Comparison of ENCODE assay signal across 8 mouse cellular contexts in the genomic region with DNA sequence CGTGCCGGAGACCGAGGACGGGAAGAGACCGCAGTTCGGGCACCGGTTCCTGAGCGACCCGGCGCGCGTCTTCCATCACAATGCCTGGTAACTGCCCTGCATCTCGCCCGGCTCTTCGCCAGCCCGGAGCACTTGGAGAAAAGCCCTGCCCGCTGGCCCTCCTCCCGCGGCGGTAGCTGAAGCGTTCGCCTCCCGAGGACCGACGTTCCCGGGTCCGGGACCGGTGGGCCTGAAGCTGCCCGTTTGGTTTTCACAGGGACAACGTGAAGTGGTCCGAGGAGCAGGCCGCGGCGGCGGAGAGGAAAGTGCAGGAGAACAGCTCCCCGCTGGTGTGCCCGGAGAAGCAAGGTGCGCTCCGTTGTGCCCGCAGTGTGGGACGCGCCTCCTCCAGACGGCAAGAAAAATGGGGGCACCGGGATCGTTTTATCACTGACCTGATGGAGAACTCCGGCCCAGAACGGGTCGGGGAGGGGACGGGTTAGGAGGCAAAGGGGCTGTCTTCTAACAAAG. TPM values are rescaled to one million over a fixed set of nuclear protein-coding genes. Genes with fewer than 3 reads are reported as not detected.
DNase-seq lines count a peak whose midpoint lies in the region; ATAC-seq and TF ChIP-seq lines count a peak whose summit lies in the region.

No protein-coding gene starts in this region.

- no peaks in the 10 kb centered on the region for H3K36me3 ChIP-seq in heart, adult 2 months (ENCODE audit: control insufficient read depth, insufficient read depth, low read length)
- peaks cover 9% of the 10 kb centered on the region for H3K36me3 ChIP-seq in thymus, adult 2 months (ENCODE audit: control insufficient read depth, insufficient read depth, low read length)
- H3K36me3 ChIP-seq in limb, embryonic 10.5 days: peaks cover 33% of the 10 kb centered on the region
- peaks cover 18% of the 10 kb centered on the region for H3K36me3 ChIP-seq in neural tube, embryonic 12.5 days

- H3K4me1 ChIP-seq in heart, adult 2 months (ENCODE audit: control insufficient read depth, insufficient read depth, low read length): peaks cover 3% of the 10 kb centered on the region; the same call in 1 of the 2 replicates
- peaks cover 6% of the 10 kb centered on the region for H3K4me1 ChIP-seq in thymus, adult 2 months (replicated peaks; ENCODE audit: control insufficient read depth, insufficient read depth, low read length)
- H3K4me1 ChIP-seq in limb, embryonic 10.5 days: peaks cover 18% of the 10 kb centered on the region
- peaks cover 11% of the 10 kb centered on the region for H3K4me1 ChIP-seq in neural tube, embryonic 12.5 days

- peak overlapping the region; percentile 20 for H3K9ac ChIP-seq in heart, adult 2 months (ENCODE audit: low read depth, low read length)
- peak overlapping the region; percentile 72 for H3K9ac ChIP-seq in neural tube, embryonic 12.5 days

- no peak for TF ChIP-seq EP300 in heart, adult 2 months (IDR thresholded peaks at IDR 0.05; ENCODE audit: insufficient read depth, low read depth, low read length)

- H3K27ac ChIP-seq in heart, adult 2 months: peak overlapping the region; percentile 49
- H3K27ac ChIP-seq in thymus, adult 2 months (ENCODE audit: control insufficient read depth, insufficient read depth, low read length): no peak overlapping the region
- H3K27ac ChIP-seq in limb, embryonic 10.5 days: peak overlapping the region; percentile 79
- H3K27ac ChIP-seq in neural tube, embryonic 12.5 days: no peak overlapping the region

- no peaks in the 10 kb centered on the region for H3K27me3 ChIP-seq in heart, adult 2 months (ENCODE audit: control insufficient read depth, insufficient read depth, low read length)
- no peaks in the 10 kb centered on the region for H3K27me3 ChIP-seq in thymus, adult 2 months (ENCODE audit: control insufficient read depth, insufficient read depth, low read length)
- no peaks in the 10 kb centered on the region for H3K27me3 ChIP-seq in limb, embryonic 10.5 days (ENCODE audit: low read depth, poor library complexity, severe bottlenecking)
- H3K27me3 ChIP-seq in neural tube, embryonic 12.5 days (replicated peaks): no peaks in the 10 kb centered on the region

- DNase-seq in heart, adult 2 months: no peak
- no peak for DNase-seq in heart, postnatal 14 days
- no peak for DNase-seq in thymus, adult 2 months
- DNase-seq in thymus, postnatal 0 days (ENCODE audit: low spot score): no peak
- no peak for DNase-seq in limb, embryonic 10.5 days (ENCODE audit: low spot score)
- no peak for DNase-seq in cerebellum, adult 18-20 months
- no peak for DNase-seq in adrenal gland, postnatal 10 days

- peak overlapping the region; percentile 99 for H3K4me3 ChIP-seq in heart, adult 2 months
- H3K4me3 ChIP-seq in thymus, adult 2 months (ENCODE audit: control insufficient read depth, insufficient read depth, low read length): peak overlapping the region; percentile 90
- peak overlapping the region; percentile 87 for H3K4me3 ChIP-seq in limb, embryonic 10.5 days
- H3K4me3 ChIP-seq in neural tube, embryonic 12.5 days: peak overlapping the region; percentile 95

- H3K9me3 ChIP-seq in limb, embryonic 10.5 days (replicated peaks): no peaks in the 10 kb centered on the region
- H3K9me3 ChIP-seq in neural tube, embryonic 12.5 days: no peaks in the 10 kb centered on the region

- intact Hi-C loops in heart, adult 2 months (cut with DNase I): loop anchor here (5.0 kb wide), 2 partner anchors 56 to 529 kb away; no protein-coding TSS in a partner anchor
- intact Hi-C loops in heart, postnatal 14 days (cut with DNase I): loop anchor here (1.0 kb wide), 1 partner anchor 55 kb away; no protein-coding TSS in a partner anchor

- TF ChIP-seq POLR2A in heart, adult 2 months (IDR thresholded peaks at IDR 0.05; ENCODE audit: insufficient read depth, low read depth, low read length): no peak
- TF ChIP-seq POLR2A in thymus, adult 2 months (IDR thresholded peaks at IDR 0.05; ENCODE audit: control insufficient read depth, extremely low read depth, insufficient read depth, low read length, poor library complexity): no peak

- peak; percentile 3; the same call in 1 of the 2 replicates for ATAC-seq in neural tube, embryonic 12.5 days (ENCODE audit: low FRiP score, low read depth)

- no peaks in the 10 kb centered on the region; the same call in 1 of the 2 replicates for H3K79me2 ChIP-seq in heart, adult 2 months (replicated peaks; ENCODE audit: control insufficient read depth, insufficient read depth, low read length)

- WGBS in heart, adult 2 months: under 1% methylated on average over 49 of the region's 49 CpGs
- WGBS in thymus, adult 2 months: under 1% methylated on average over 49 of the region's 49 CpGs
- under 1% methylated on average over 49 of the region's 49 CpGs for WGBS in limb, embryonic 10.5 days
- WGBS in neural tube, embryonic 12.5 days: under 1% methylated on average over 49 of the region's 49 CpGs

- no peak for TF ChIP-seq CTCF in heart, adult 2 months (IDR thresholded peaks at IDR 0.05)
- TF ChIP-seq CTCF in thymus, adult 2 months (IDR thresholded peaks at IDR 0.05; ENCODE audit: borderline replicate concordance, control insufficient read depth, extremely low read depth, insufficient read depth, low read length, poor library complexity): no peak

- peak overlapping the region; percentile 94 for H3K4me2 ChIP-seq in neural tube, embryonic 12.5 days (replicated peaks)

RNA-seq across cellular contexts. Expression of a gene that starts 0.3 kb away (rescaled TPM):
- total RNA-seq in heart, adult 2 months (2021): 10 to 100 TPM; 10.1 to 12.8 TPM
- polyA plus RNA-seq in heart, adult 2 months (2012; rRNA removed): 9.0 and 14.7 TPM in 2 replicates
- 10 to 100 TPM in 1 of 2 experiments, 1 to 10 TPM in 1; 9.8 to 10.2 TPM for total RNA-seq in heart, postnatal 14 days (2021)
- 20.2 and 20.4 TPM in 2 replicates for polyA plus RNA-seq in thymus, adult 2 months (2012; rRNA removed)
- 23.3 and 29.7 TPM in 2 replicates for polyA plus RNA-seq in thymus, postnatal 0 days (2015; fragmentation: Nextera tagmentation; extraction: Ambion mirVana)
- polyA plus RNA-seq in limb, embryonic 10.5 days (2016; fragmentation: Nextera tagmentation; extraction: Ambion mirVana): 59.2 and 68.3 TPM in 2 replicates
- 35.3 and 38.4 TPM in 2 replicates for polyA plus RNA-seq in neural tube, embryonic 12.5 days (2016; fragmentation: Nextera tagmentation; extraction: Ambion mirVana)
- total RNA-seq in adrenal gland, postnatal 10 days (2021): 10 to 100 TPM; 22.6 to 25.6 TPM

RNA-seq across cellular contexts. Expression of a gene that starts 20.1 kb away (rescaled TPM):
- total RNA-seq in heart, adult 2 months (2021): not detected
- polyA plus RNA-seq in heart, adult 2 months (2012; rRNA removed): not detected in 2 replicates
- not detected for total RNA-seq in heart, postnatal 14 days (2021)
- not detected in 2 replicates for polyA plus RNA-seq in thymus, adult 2 months (2012; rRNA removed)
- not detected in 2 replicates for polyA plus RNA-seq in thymus, postnatal 0 days (2015; fragmentation: Nextera tagmentation; extraction: Ambion mirVana)
- not detected in 2 replicates for polyA plus RNA-seq in limb, embryonic 10.5 days (2016; fragmentation: Nextera tagmentation; extraction: Ambion mirVana)
- not detected in 2 replicates for polyA plus RNA-seq in neural tube, embryonic 12.5 days (2016; fragmentation: Nextera tagmentation; extraction: Ambion mirVana)
- total RNA-seq in adrenal gland, postnatal 10 days (2021): not detected

RNA-seq across cellular contexts. Expression of a gene that starts 52.0 kb away (rescaled TPM):
- total RNA-seq in heart, adult 2 months (2021): 10 to 100 TPM; 35.9 to 41.9 TPM
- polyA plus RNA-seq in heart, adult 2 months (2012; rRNA removed): 11.5 and 20.2 TPM in 2 replicates
- total RNA-seq in heart, postnatal 14 days (2021): 10 to 100 TPM; 37.9 to 43.9 TPM
- 28.6 and 31.6 TPM in 2 replicates for polyA plus RNA-seq in thymus, adult 2 months (2012; rRNA removed)
- 18.3 and 19.1 TPM in 2 replicates for polyA plus RNA-seq in thymus, postnatal 0 days (2015; fragmentation: Nextera tagmentation; extraction: Ambion mirVana)
- 21.4 and 23.0 TPM in 2 replicates for polyA plus RNA-seq in limb, embryonic 10.5 days (2016; fragmentation: Nextera tagmentation; extraction: Ambion mirVana)
- 22.1 and 25.4 TPM in 2 replicates for polyA plus RNA-seq in neural tube, embryonic 12.5 days (2016; fragmentation: Nextera tagmentation; extraction: Ambion mirVana)
- 10 to 100 TPM; 43.8 to 53.5 TPM for total RNA-seq in adrenal gland, postnatal 10 days (2021)

Comparison
In these comparisons a context has a peak if more than half of its experiments do, and no peak if none do; other contexts are left out.
1. H3K27ac ChIP-seq: peak in heart, adult 2 months (single experiment) and limb, embryonic 10.5 days (single experiment); none in thymus, adult 2 months (single experiment) and neural tube, embryonic 12.5 days (single experiment).
2. Peak in every context shown above with its lines, with median percentiles within 50 percentile points of each other: H3K4me3 ChIP-seq.